Mouse (Mus musculus) gastrocnemius, postnatal 10 days (tissue): Measurements from ENCODE around the gene Olfr1339. TPM values are rescaled to one million over a fixed set of nuclear protein-coding genes. Genes with fewer than 3 reads are reported as not detected.

Experiments
- DNase-seq: peaks from one replicate; pipeline ENCODE4 v3.0.0; 2021; ENCODE audit warnings: mixed read lengths
- long read RNA-seq, 2 experiments: library from polyadenylated mRNA; stranded (forward); transcript quantifications; one replicate each; pipeline ENCODE4 v2.0.0; 2021
- total RNA-seq, 2 experiments: library from RNA; stranded (reverse); gene quantifications; 2 replicates each; pipeline ENCODE4 v1.2.3; 2021

Gene Olfr1339
- total RNA-seq = not detected
- long read RNA-seq, experiment 1 = 0 reads
- long read RNA-seq, experiment 2 = 0 reads

DNA sequence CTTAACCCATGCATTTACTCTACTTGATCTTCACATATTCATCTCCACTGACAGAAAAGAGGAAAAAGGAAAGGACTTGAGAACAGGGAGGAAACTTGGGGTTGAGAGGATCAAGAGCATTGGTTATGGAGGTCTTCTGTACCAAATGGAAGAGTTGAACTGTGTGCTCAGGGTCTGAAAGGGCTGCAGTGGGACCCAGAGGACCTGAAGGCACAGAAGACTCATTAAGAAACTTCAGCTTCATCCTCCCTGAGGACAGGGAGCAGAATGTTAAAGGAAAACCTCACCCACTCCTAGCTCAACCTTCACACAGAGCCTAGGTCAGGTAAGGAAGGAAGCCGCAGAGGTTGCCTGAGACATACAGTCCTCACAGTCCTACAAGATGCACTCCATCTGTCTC is at the start of gene Olfr1339:
TSS of gene Olfr1339 (plus strand) at position 301 of the 400 bp plus-strand sequence.
- DNase-seq = no peak

- no peak for DNase-seq
Measured at GRCm38 (mm10) chr4:118687086-118687485, 44.9 kb upstream of the Olfr1339 start.

- no peak for DNase-seq
Measured at GRCm38 (mm10) chr4:118692412-118692973, 39.5 kb upstream of the Olfr1339 start, which contains the start of gene Olfr1342. Olfr1342 (minus strand) TSS chr4:118692756.

DNA sequence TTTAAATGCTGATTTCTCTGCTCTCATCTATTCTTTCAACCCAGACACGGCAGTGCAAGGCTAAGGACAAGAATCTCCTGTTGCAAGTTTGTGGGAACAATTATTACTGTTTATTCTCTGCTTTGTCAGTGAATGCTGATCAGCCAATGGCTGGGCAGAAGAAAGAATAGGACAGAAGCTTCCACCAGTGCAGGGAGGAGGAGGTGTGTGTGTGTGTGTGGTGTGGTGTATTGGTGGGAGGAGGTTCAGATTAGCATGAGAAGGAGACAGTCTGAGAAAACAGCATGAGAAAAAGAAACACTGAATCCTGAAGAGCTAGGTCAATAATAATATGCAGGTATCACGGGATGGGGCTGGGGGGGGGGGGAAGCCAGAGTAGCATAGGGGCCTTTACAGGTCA is 38.2 kb upstream of the Olfr1339 start:
- DNase-seq = no peak

- no peak for DNase-seq
Measured at GRCm38 (mm10) chr4:118703223-118703622, 28.8 kb upstream of the Olfr1339 start, which contains the start of gene Olfr1341. Olfr1341 (plus strand) TSS chr4:118703523.

DNA sequence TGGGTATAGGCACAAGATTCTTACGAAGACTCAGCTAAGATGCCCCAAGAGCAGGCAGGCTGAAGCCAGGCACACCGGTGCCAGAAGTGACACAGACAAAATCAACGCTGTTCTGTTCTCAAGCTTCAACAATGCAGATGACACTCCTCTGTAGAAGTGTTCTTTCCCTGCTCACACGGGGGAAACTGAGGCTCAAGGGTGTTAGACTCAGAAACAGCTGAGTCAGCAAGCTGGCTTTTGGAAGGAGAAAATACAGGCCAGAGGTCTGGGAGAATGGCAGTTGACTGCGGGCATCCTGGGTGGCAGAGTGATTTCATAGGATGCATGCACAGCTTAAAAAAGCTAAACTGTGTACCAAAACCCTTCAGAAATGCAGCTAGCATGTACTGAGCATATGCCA is 23.9 kb upstream of the Olfr1339 start:
- no peak for DNase-seq

DNA sequence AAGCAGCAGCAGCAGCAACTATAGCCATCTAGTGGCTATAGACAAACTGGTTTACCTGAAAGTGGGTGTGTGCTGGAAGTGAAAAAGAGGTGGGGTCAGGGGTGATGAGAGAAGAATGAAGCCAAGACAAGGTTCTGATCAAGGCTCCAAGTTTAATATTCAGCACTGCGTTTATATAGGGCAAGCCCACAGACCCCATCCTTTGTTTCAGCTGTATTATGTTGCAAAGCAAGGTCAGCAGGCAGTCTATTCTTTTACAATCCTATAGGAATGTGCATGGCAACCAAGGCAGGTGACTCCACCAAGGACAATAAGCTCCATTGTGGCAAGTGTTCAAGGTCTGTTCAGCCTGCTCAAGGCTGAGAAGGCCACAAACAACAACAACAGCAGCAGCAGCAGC is 20.3 kb upstream of the Olfr1339 start:
- DNase-seq = no peak

DNA sequence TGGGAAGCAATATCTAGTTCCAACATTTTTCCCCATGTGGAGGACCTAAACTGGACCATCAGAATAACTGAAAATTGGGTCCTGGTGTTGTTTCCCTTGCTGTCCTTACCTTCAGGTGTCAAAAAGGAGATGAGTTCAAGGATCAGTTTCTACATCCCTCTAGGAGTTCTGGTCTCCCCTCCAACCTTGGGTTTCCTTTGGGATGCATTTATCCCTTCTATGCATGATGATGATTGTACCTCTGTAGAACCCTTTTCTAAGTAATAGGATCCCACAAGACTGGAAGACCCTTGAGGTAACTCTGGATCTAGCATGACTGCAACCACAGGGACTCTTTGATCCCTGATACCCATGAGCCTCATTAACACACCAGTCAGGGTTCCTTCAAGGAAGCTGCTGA is 12.1 kb upstream of the Olfr1339 start, which contains the start of gene Olfr1340:
TSS of gene Olfr1340 (plus strand) at position 301 of the 400 bp plus-strand sequence.
- no peak for DNase-seq

GRCm38 (mm10) chr4:118721742-118722483 is 10.1 kb upstream of the Olfr1339 start:
- DNase-seq = peak; percentile 25

GRCm38 (mm10) chr4:118739574-118739973 is 7.6 kb downstream of the Olfr1339 start:
- no peak for DNase-seq

GRCm38 (mm10) chr4:118740988-118741698 is 9.2 kb downstream of the Olfr1339 start:
- DNase-seq = no peak

GRCm38 (mm10) chr4:118741881-118742280 is 9.9 kb downstream of the Olfr1339 start:
- no peak for DNase-seq

- no peak for DNase-seq
Measured at GRCm38 (mm10) chr4:118758637-118759036, 26.7 kb downstream of the Olfr1339 start, which contains the start of gene Olfr1338. Olfr1338 (minus strand) TSS chr4:118758737.

- DNase-seq = no peak
Measured at GRCm38 (mm10) chr4:118782486-118782885, 50.5 kb downstream of the Olfr1339 start, which contains the start of gene Olfr1337. Olfr1337 (minus strand) TSS chr4:118782586.

Other genes with a start within 250 kb of the Olfr1339 start
- gene Tie1, start 242.1 kb upstream of the Olfr1339 start, total RNA-seq = 10 to 100 TPM; 37.6 to 38.5 TPM
- not detected for gene 2610528J11Rik, start 205.2 kb upstream of the Olfr1339 start, total RNA-seq
- under 1 TPM; 0.14 to 0.23 TPM for gene Tmem125, start 188.1 kb upstream of the Olfr1339 start, total RNA-seq
- not detected for gene Cfap57, start 111.4 kb upstream of the Olfr1339 start, total RNA-seq
- gene Ebna1bp2, start 111.4 kb upstream of the Olfr1339 start, total RNA-seq = 10 to 100 TPM; 43.3 to 47.1 TPM
- not detected for gene Olfr62, start 73.2 kb upstream of the Olfr1339 start, total RNA-seq
- gene Olfr1342, start 39.4 kb upstream of the Olfr1339 start, total RNA-seq = not detected
- not detected for gene Olfr1341, start 28.7 kb upstream of the Olfr1339 start, total RNA-seq
- gene Olfr1340, start 12.0 kb upstream of the Olfr1339 start, total RNA-seq = not detected
- gene Olfr1338, start 26.6 kb downstream of the Olfr1339 start, total RNA-seq = not detected
- not detected for gene Olfr1337, start 50.4 kb downstream of the Olfr1339 start, total RNA-seq
- gene Olfr1335, start 77.8 kb downstream of the Olfr1339 start, total RNA-seq = not detected
- gene Olfr1333, start 104.1 kb downstream of the Olfr1339 start, total RNA-seq = not detected
- gene Olfr1331, start 132.5 kb downstream of the Olfr1339 start, total RNA-seq = not detected
- gene Olfr1330, start 156.4 kb downstream of the Olfr1339 start, total RNA-seq = not detected
- not detected for gene Olfr1329, start 185.3 kb downstream of the Olfr1339 start, total RNA-seq
- gene Olfr1328, start 206.4 kb downstream of the Olfr1339 start, total RNA-seq = not detected
- under 1 TPM in 1 of 2 experiments, not detected in 1; 0.16 TPM for gene Lao1, start 229.4 kb downstream of the Olfr1339 start, total RNA-seq